Mouse (Mus musculus): ENCODE measurements around the gene Cd44.

The Cd44 gene

DNA sequence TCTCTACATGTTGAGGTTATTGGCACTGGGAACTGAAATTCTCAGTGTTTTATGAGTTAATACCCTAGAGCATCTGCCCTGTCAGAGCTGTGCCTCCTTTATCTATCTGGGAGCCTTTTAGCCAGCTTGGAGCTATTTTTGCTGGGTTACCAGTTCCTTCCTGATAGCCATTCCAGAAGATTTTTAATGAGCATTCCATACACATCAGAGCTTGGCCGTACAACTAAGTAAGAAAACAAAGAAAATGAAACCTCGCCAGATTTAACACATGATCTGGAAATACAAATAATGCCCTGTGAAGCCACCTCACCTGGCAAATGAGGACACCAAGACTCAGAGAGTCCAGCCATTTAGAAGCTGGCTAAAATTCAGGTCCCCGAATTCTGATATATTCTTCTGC is 138.3 kb downstream of the Cd44 start:
- no peaks in the 10 kb centered on the region for H3K4me1 ChIP-seq (replicated peaks; ENCODE audit: low read depth, low read length)
- TF ChIP-seq CTCF (conservative IDR thresholded peaks at IDR 0.05; ENCODE audit: low read length) (no peak), POU5F1 (IDR thresholded peaks at IDR 0.05; ENCODE audit: borderline replicate concordance, low read length) (no peak), NANOG (IDR thresholded peaks at IDR 0.05; ENCODE audit: borderline replicate concordance, low read length) (no peak)
- H3K9me3 ChIP-seq (ENCODE audit: low read length): no peaks in the 10 kb centered on the region

More for the DNA sequence above, 138.3 kb downstream of the Cd44 start:
- no peak overlapping the region for H3K4me3 ChIP-seq (replicated peaks; ENCODE audit: low read length)
- no peaks in the 10 kb centered on the region for H3K27me3 ChIP-seq (ENCODE audit: insufficient read depth, low read length)
- H3K36me3 ChIP-seq (ENCODE audit: insufficient read depth, low read length): no peaks in the 10 kb centered on the region

Measured in E14TG2a.4 (cell line).